Mouse (Mus musculus) right cerebral cortex, adult 2 months (tissue): ENCODE results near the gene Coq6.
A peak's percentile ranks its signal among the peaks of the same experiment; 100 is the strongest.

Experiments used
- DNase-seq, 2 experiments: peaks; one replicate each; pipeline ENCODE4 v3.0.0; 2021 to 2022; ENCODE audit warnings: low spot score in 2 of 2

The Coq6 gene

GRCm38 (mm10) chr12:84396947-84397679 is 35.7 kb downstream of the Coq6 start:
- no peak for DNase-seq

DNA sequence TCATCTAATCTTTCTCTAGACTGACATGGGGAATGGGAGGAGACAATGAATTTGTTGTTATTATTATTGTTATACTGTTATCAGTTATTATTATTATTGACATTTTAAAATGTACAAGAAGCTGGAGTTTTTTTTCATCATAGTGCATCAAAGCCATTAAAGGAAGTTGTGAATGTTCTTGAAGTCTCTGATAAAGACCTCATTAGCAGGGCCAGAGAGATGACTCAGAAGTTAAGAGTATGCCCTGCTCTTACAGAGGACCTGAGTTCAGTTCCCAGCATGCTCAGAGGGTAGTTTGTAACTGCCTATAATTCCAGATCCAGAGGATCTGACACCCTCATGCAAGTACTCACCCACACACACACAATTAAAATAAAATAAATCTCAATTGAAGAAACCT is 36.2 kb downstream of the Coq6 start:
- DNase-seq: no peak

DNA sequence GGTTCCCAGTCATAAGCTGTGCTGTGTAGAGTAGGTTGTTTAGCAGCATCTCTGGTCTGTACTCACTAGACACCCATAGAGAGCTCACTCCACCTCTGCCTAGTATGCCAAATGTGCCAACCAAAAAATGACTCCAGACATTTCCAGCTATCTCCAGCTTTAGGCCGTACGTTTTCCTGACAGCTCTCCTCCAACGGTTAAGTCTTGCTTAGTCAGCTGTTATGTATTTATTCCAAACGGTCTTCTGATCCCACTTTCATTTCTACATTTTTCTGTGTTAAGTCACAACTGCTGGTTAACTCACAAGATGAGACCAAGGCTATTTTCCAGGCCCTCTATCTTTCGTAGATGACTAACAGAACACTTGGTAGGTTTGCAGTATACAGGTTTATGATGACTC is 37.2 kb downstream of the Coq6 start:
- DNase-seq: no peak

- no peak for DNase-seq
These were observed 37.7 kb downstream of the Coq6 start for GRCm38 (mm10) chr12:84399135-84399534.

- DNase-seq: no peak
These were observed 38.2 kb downstream of the Coq6 start for GRCm38 (mm10) chr12:84399663-84400062.

DNA sequence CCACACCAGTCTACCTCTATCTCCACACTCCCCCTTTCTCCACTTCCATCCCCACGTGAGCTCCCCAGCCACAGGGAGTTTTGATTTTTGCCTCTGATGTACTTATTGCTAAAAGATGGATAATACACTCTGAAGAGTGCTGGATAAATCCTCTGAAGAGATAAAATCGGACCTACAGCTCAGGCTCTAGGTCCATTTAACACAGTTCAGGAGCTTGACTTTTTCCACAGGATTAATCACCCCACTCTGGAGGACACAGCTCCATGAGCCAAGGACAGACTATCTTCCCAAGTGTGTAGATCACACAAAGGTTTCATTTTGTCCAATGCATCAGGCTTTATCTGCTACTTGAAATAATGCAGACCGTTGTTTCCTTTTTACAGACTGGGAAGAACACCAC is 38.6 kb downstream of the Coq6 start:
- DNase-seq: no peak

DNA sequence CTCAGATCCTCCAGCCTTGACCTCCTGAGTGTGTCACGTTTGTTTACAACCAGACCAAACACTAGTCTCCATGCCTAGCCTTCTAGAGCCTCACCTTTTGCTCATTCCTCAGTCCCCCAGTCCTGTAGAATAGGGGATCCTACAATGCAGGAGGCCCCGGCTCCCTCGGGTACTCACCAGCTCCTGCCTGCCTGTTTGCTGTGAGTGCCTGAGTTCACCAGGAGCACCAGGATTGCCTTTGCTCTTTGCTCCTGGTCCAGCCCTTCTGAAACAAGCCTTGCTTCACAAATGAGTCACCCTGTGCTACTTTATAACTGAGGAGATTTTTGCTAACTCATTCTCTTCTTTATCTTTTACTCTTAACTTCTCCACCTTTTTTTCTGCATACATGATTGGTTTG is 39.2 kb downstream of the Coq6 start:
- DNase-seq: no peak

DNA sequence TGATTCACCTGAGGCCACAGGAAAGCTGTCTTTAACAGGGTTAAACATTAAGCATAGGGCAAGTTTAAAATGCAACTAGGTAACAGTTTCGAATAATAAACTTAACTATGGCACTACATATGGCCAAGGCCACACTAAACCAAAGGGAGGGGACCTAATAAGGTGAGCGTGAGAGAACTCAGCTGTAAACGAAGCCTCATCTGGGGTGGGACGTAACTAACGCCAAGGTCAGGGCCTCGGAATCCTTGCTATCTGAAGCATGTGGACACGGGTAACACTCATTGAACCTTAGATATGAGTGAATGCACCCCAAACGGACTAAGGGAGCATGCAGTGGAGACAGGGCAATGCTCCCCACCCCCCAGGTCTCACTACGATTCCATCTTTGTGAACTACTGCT is 41.5 kb downstream of the Coq6 start:
- no peak for DNase-seq

- DNase-seq: no peak
These were observed 43.1 kb downstream of the Coq6 start for GRCm38 (mm10) chr12:84404541-84404940.

- no peak for DNase-seq
These were observed 45.8 kb downstream of the Coq6 start for GRCm38 (mm10) chr12:84407259-84407658.

GRCm38 (mm10) chr12:84407874-84408818 is 46.7 kb downstream of the Coq6 start:
- DNase-seq: peak; percentile 26 to 42

DNA sequence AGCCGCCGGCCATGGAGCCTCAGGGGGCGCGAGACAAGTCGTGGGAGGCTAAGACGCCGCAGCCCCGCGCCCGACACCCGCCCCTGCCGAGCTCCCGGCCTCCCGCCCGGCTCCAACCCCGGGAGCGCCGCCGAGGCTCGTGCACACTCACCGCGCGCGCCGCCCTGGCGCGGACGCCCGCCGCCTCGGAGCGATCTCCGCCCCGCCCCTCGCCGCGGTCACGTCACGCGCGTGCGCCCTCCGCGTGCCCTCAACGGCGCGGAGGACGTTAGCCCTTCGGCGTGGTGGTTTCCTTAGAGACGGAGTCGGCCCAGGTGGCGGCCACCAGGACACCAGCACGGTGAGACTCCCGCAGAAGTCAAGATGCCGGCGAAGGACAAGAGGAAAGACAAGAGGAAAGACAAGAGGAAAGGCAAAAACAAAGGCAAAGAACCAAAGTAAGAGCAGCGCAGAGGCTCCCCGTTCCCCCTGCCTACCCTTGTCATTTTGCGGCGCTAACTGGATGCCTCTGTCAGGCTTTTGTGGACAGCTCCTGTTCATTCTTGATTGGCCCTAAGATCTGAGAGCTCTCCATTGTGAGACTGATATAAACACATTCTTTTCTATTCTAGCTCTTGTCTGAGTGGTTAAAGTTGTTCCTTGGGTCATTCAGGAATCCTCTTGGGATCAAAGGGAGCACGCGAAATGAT is 47.5 kb downstream of the Coq6 start, which contains the start of the genes Entpd5 and Bbof1:
Gene Entpd5, minus strand, starts transcription at position 211 of the 689 bp plus-strand sequence.
Gene Bbof1, plus strand, starts transcription at position 253 of the 689 bp plus-strand sequence.
- peak; percentile 88 to 94 for DNase-seq

- DNase-seq: peak; percentile 76 to 87
These were observed 55.6 kb downstream of the Coq6 start, which contains the start of gene Rnf113a2 for GRCm38 (mm10) chr12:84416834-84417604. Rnf113a2 (plus strand) TSS chr12:84417196.

- no peak for DNase-seq
These were observed 56.1 kb downstream of the Coq6 start for GRCm38 (mm10) chr12:84417605-84417922.
